Mouse (Mus musculus) urinary bladder, postnatal 25 days (tissue): ENCODE results near the gene Rpp38.
A peak's percentile ranks its signal among the peaks of the same experiment; 100 is the strongest.

ENCODE experiments used
- DNase-seq: peaks from one replicate; pipeline ENCODE4 v3.0.0; 2022; ENCODE audit warnings: low spot score

The Rpp38 gene

DNA sequence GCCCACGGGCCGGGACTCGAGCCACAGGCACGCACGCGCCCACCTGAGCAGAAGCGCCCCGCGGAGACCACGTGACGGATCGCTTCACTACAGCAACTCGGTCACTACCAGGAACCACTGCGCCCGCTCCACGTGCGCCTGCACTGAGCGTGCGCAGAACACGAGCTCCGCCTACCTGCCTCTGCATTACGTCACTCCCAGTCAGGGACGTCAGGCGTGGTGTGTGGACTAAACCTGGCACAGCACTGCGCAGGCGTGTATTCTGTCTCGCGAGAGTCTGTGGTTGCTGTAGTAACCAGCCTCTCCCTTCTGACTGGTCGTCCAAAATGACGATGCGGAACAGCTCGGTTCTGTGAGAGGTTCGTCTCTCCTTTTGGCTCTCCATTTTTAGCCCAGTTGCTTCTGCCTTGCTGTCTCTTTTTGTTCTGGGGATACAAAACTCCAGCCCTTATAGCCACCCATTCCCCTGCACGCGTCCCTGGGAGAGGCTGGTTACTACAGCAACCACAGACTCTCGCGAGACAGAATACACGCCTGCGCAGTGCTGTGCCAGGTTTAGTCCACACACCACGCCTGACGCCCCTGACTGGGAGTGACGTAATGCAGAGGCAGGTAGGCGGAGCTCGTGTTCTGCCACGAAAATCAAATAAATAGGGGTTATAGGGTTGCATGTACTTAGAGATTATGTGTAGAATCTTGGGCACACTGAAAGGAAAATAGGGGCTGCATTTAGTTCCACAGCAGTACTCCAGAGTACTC, at the start of gene Rpp38:
Gene Rpp38, minus strand, starts transcription at position 160 of the 759 bp plus-strand sequence.
- peak; percentile 93 for DNase-seq

DNA sequence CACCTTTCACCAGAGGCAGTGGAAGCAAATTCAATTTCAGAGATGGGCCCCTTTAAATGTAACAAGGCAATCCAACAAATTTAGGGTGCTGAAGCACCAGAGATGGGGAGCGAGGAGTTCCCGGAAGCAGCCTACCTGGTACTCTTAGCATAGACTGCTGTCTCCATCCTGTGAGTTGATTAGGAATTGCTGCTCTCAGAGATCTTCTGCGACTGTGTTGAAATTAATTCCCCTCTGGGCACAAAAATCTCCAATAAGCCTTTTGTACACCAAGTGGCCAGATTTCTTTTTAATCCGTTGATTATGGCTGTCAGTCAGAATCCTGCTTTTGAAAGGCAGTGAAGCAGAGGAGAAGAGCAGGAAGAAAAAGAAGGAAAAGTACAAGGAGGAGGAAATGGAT, 32.7 kb upstream of the Rpp38 start:
- DNase-seq, result no peak

GRCm38 (mm10) chr2:3361067-3361466, 28.6 kb upstream of the Rpp38 start:
- no peak for DNase-seq

DNA sequence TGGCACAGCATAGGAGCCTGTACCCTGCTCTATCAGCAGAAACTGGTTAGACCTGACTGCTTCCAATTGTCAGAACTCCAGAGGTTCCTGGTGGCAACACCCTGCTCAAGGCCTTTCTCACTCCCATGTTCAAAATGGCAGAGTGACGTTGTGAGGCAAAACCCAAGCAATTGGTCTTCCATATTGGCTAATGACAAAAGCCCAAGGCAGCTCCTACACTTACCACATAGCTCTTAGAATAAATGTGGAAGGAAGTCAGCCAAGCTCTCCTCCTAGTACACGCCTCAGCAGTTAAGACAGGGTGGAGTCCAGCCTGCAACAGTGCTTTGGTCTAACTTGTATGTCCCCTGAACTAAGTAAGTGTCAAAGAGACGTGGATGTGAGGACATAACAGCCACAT, 25.4 kb upstream of the Rpp38 start:
- DNase-seq, result no peak

- DNase-seq, result no peak
Measured at GRCm38 (mm10) chr2:3356311-3356710, 23.9 kb upstream of the Rpp38 start.

DNA sequence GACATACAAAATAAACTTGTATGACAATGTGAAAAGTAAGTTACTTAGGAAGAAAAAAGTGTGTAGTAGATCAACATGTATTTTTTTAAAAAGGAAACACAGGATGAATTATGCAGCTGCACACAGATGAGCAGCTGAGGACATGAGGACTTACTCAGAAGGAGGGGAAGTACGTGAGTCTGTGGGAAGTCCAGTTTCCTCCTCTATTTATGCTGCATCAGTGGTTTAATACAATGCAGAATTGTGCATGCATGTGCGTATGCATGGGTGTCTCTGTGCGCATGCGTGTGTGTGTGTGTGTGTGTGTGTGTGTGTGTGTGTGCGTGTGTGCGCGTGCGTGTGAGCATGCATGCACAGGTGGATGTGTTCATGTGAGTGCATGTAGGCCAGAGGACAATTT, 23.4 kb upstream of the Rpp38 start:
- DNase-seq, result no peak

DNA sequence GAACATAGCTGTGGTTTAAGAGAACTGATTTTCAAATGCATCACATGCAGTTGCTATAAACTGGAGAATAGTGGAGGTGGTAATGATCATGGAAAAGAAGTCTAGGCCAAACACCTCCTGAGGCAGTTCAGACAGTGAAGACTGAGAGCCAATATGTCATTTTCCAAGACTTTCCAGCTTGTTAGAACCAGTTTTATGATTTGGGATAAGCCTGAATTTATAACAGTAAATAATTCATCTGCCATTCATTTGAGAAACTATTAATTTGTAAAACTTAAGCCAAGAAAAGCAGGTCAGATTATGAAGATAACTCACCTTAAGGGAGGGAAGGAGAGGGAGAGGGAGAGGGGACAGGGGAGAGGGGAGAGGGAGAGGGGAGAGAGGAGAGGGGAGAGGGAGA, 20.7 kb upstream of the Rpp38 start:
- no peak for DNase-seq

- DNase-seq, result no peak
Measured at GRCm38 (mm10) chr2:3348919-3349318, 16.5 kb upstream of the Rpp38 start.

- DNase-seq, result no peak
Measured at GRCm38 (mm10) chr2:3348422-3348821, 16.0 kb upstream of the Rpp38 start.

- DNase-seq, result peak; percentile 35
Measured at GRCm38 (mm10) chr2:3335611-3336301, 3.3 kb upstream of the Rpp38 start, which contains the start of gene Acbd7. Acbd7 (plus strand) TSS chr2:3336168.

DNA sequence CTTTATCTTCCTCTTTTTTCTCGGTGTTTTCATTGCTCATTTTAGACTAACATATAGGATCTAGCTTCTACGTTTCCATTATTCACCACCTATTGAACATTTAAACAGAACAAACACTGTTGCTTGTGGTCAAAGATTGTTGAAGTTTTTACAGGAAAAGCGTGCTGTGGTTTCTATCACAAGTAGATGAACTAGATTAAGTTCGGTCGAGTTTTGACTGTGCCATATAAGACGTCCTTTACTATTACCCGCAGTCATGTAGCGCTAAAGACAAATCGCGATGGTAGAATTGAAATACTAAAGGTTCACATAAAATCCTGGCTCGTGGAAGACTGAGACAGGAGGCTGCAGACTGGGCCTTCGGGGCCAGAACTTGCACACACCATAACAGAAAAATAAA, 1.3 kb upstream of the Rpp38 start:
- no peak for DNase-seq

- no peak for DNase-seq
Measured at GRCm38 (mm10) chr2:3332056-3332455, 387 bp downstream of the Rpp38 start.

DNA sequence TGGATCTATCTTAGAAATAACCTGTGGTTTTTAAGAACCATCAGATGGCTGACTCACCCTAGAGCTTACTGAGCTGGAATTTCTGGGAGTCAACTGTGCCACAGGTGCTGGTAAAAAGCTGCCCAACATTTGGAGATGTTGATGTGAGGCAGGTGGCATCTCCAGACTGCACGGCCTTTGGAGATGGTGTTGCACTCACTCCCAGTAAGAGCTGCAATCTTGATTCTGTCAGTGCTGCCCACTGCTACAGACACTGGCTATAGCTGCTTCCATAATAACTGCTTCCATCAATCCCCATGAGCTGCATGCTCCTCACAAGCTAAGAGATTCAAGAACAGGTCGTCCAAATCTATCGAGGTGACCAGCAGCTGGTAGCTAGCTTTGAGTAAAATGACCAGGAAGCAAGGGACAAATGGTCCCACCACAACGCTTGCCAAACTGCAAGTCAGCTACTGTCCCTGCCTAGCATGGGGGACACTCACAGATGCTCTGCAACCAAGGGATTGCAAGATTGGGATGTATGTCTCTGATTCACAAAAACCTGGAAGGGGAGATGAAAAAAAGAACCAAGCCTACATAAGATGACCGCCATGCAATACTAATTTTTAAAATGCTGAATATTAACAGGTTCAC, 1.3 kb downstream of the Rpp38 start:
- DNase-seq, result no peak

- peak; percentile 52 for DNase-seq
Measured at GRCm38 (mm10) chr2:3327351-3327750, 5.1 kb downstream of the Rpp38 start.

DNA sequence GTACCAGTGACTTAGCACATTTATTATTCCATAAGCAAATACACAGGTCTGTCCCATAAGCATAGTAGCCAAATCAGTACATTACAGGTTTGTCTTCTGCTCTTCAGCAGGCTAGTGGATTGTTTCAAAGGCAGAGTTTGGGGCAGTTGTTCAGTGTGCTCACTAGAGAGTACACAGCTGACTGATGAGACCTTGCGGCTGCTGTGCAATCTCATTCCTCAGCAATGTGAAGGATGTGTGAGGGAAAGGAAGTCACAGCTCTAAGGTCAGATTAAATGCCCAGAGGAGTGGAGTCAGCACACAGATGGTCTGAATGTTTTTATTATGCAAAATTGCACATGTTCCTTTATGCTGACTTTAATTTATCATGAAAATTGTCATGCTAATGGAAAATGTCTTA, 5.9 kb downstream of the Rpp38 start:
- no peak for DNase-seq

DNA sequence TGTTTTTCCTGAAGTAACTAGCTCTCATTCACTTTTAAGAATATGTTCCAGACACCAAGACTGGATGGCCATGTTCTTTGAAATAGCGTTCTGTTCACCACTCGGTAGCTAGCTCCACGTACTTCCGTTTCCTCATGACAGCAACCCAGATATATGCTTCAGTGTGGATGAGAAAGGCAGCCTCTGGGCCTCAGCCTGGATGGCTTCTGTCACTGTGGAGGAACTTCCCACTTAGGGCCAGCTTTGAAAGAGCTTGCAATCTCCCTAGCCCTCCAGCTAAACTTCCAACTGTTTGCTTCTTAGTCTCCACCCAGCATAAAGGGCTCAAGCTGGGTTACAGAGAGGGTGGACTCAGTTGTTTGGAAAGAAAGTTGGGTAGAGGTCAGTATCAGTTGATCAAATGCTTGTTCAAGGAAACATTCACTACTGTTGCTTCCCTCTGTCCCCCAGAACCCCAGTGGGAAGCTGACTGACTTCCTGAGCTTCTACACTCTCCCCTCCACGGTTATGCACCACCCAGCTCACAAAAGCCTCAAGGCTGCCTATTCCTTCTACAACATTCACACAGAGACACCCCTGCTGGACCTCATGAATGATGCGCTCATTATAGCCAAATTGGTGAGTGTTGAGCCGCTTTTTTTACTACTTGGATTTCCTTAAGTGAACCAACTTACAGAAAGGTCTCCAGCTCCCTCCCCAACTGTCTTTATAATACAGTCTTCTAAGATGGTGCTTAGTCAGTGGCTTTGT, 7.9 kb downstream of the Rpp38 start:
- no peak for DNase-seq

- DNase-seq, result no peak
Measured at GRCm38 (mm10) chr2:3323132-3323531, 9.3 kb downstream of the Rpp38 start.

DNA sequence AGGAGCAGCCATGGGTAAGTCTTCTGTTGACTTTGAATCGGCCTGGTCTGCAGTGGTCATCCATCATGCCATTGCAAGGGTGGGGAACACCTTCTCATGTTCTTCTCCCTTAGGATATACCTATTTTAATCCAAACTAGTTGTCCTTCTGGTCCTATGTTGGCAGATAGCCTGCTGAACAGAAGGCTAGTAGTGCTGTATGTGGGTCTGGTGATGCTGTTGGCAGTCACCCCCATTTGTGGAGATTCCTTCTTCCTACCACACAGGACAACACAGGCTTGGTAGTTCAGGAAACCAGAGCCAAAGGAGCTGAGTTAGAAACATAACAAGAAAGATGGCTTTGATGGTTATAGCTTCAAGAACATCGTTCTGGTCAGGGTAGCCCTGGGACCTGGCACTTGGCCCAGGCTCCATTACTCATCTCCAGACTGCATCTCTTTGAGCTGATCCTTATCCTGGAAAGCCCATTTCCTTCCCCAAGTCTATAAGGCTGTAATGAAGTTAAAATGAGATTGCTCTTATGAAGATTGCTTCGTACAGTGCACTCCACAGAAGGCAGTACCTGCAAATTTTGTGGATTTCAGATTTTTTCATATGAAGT, 26.9 kb downstream of the Rpp38 start:
- peak; percentile 6 for DNase-seq

GRCm38 (mm10) chr2:3295826-3296225, 36.6 kb downstream of the Rpp38 start:
- DNase-seq, result no peak

GRCm38 (mm10) chr2:3292170-3292569, 40.3 kb downstream of the Rpp38 start:
- no peak for DNase-seq

DNA sequence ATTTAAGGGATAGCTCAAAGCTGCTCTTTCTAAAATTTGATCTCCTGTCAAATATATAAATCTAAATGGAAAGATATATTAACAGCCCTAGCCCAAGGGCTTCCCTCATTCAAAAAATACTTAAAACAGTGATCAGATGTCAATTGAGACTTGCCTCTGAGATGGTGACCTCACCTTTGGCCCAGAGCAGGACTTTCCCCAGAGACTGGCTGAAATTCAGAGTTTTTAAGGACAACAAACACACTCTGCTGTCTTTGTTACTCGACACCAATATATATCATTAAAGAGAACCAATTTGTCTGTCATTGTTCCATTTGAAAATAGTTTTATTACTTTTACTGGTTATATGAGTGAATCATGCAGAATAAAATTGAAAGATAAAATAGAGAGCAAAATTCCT, 42.9 kb downstream of the Rpp38 start:
- no peak for DNase-seq

DNA sequence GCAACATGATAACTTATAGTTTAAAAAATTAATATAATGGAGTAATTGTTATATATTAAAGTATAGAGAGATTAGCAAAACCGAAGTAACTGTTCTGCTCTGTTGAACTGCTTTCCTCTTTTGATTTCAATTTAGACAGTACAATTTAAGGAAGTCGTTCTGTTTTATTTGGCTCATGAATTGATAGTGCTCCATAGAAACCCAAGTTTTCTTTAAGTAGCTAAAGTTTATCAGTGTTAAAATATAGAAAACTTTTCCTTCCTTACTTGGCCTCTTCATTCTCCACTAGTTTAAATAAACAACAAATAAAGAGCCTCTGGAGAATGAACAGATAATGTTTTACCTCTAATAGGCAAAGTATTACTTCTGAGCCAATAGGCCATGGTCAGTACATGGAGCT, 46.2 kb downstream of the Rpp38 start:
- DNase-seq, result no peak
